Mouse (Mus musculus): Measurements from ENCODE around the gene Rnaseh2a.

DNA sequence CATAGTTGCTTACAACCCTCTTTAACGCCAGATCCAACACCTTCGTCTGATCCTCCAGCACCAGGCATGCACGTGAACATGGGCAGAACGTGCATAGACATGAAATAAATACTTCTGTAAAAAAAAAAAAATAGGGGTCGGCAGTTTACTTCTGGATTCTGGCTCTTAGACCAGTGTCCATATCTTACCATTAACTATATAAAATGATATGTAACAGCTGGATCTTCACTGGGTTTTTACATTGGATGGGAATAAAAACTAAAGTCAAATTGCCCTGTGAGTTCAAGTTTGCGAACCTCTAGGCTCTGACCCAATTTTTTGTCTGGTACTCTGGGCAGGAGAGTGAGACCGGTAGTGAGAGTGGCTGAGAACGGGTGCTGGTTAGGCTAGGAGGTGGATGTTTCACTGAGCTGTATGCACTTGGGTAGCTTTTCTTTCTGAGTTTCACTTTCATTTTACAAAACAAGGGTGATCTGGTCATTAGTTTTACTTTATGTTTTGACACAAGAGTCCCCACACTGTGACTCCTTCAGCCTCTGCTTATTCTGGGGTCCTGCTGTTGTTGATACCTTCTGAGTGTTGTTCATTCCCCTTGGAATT, 5.1 kb upstream of the Rnaseh2a start:
- no peak for TF ChIP-seq POLR2A (IDR thresholded peaks at IDR 0.05; ENCODE audit: borderline replicate concordance, insufficient read depth, low read length)
- no peak for TF ChIP-seq CTCF (IDR thresholded peaks at IDR 0.05; ENCODE audit: borderline replicate concordance, insufficient read depth, low read depth, low read length)
